Mouse (Mus musculus) spleen, postnatal 36 days (tissue): ENCODE measurements at regions not wholly inside any gene's neighbourhood (a gene's known extent, or its start where the extent isn't known, plus 50 kb on each side); places are given as distances from the start of the nearest gene placed in this dataset.

Experiments
- DNase-seq, 2 experiments: peaks; one replicate each; pipeline ENCODE4 v3.0.0; 2022; ENCODE audit warnings: low spot score in 2 of 2, mixed read lengths in 1 of 2

- no peak for DNase-seq
Observed at GRCm38 (mm10) chr1:43367151-43367895, 77.1 kb upstream of the Nck2 start.

- DNase-seq = no peak
Observed at GRCm38 (mm10) chr1:43371863-43372262, 72.5 kb upstream of the Nck2 start.

GRCm38 (mm10) chr1:43374946-43375345, 69.4 kb upstream of the Nck2 start:
- peak; percentile 64 to 69 for DNase-seq

- DNase-seq = no peak
Observed at GRCm38 (mm10) chr1:43375851-43376250, 68.5 kb upstream of the Nck2 start.

- DNase-seq = no peak
Observed at GRCm38 (mm10) chr1:43377491-43378263, 66.7 kb upstream of the Nck2 start.

- no peak for DNase-seq
Observed at GRCm38 (mm10) chr1:43385008-43385407, 59.4 kb upstream of the Nck2 start.

GRCm38 (mm10) chr1:43394035-43394434, 50.3 kb upstream of the Nck2 start:
- DNase-seq = no peak
